Mouse (Mus musculus) heart, embryonic 11.5 days (tissue): ENCODE results near the gene 1700122O11Rik. TPM values are rescaled to one million over a fixed set of nuclear protein-coding genes. Genes with fewer than 3 reads are reported as not detected.

Experiments used
- ATAC-seq: fragments of 200-750 bp; cut with Nextera tagmentation; replicated peaks from 2 replicates; pipeline ENCODE4 v1.8.0; 2017; ENCODE audit warnings: moderate library complexity; ENCODE audit not compliant: insufficient number of reproducible peaks, low FRiP score, low TSS enrichment
- H3K27ac ChIP-seq: fragments of 300-500 bp; sonication (generic); 2 replicates; pipeline ENCODE4 v1.5.1; 2014; ENCODE audit warnings: mild to moderate bottlenecking, low read depth, low read length
- H3K27me3 ChIP-seq: fragments of 300-500 bp; sonication (generic); 2 replicates; pipeline ENCODE4 v1.6.1; 2014; ENCODE audit warnings: mild to moderate bottlenecking, low read length, mixed read lengths; ENCODE audit not compliant: control insufficient read depth, insufficient read depth
- H3K36me3 ChIP-seq: fragments of 300-500 bp; sonication (generic); 2 replicates; pipeline ENCODE4 v1.6.1; 2014; ENCODE audit warnings: mild to moderate bottlenecking, low read length, moderate library complexity, mixed read lengths; ENCODE audit not compliant: control insufficient read depth, insufficient read depth
- H3K4me1 ChIP-seq: fragments of 300-500 bp; sonication (generic); 2 replicates; pipeline ENCODE4 v1.6.1; 2014; ENCODE audit warnings: low read length; ENCODE audit not compliant: control insufficient read depth, insufficient read depth
- H3K4me2 ChIP-seq: fragments of 300-500 bp; sonication (generic); 2 replicates; pipeline ENCODE4 v1.6.1; 2014; ENCODE audit warnings: mild to moderate bottlenecking, moderate library complexity
- H3K4me3 ChIP-seq: fragments of 300-500 bp; sonication (generic); 2 replicates; pipeline ENCODE4 v1.5.1; 2014; ENCODE audit warnings: low read depth, low read length
- H3K9ac ChIP-seq: fragments of 300-500 bp; sonication (generic); 2 replicates; pipeline ENCODE4 v1.6.1; 2014; ENCODE audit warnings: mild to moderate bottlenecking, low read depth, low read length, moderate library complexity
- H3K9me3 ChIP-seq: fragments of 300-500 bp; sonication (generic); replicated peaks from 2 replicates; pipeline ENCODE4 v1.6.1; 2016; ENCODE audit warnings: low read length; ENCODE audit not compliant: control insufficient read depth
- WGBS: fragments of 180-500 bp; shearing (Covaris S2); extraction: QIAGEN DNeasy Blood & Tissue Kit; methylation state at CpG from one replicate; pipeline ENCODE4 v1.1.7; 2014; ENCODE audit not compliant: insufficient replicate concordance; 5-methylcytosine and 5-hydroxymethylcytosine counted together
- polyA plus RNA-seq: library from polyadenylated mRNA; unstranded; fragments of >200 nt; fragmentation: Nextera tagmentation; extraction: Ambion mirVana; gene quantifications from 2 replicates; pipeline ENCODE4 v1.2.1, GENCODE M21; 2014

The 1700122O11Rik gene
- polyA plus RNA-seq, 1 experiment from 2014 or later: not detected

DNA sequence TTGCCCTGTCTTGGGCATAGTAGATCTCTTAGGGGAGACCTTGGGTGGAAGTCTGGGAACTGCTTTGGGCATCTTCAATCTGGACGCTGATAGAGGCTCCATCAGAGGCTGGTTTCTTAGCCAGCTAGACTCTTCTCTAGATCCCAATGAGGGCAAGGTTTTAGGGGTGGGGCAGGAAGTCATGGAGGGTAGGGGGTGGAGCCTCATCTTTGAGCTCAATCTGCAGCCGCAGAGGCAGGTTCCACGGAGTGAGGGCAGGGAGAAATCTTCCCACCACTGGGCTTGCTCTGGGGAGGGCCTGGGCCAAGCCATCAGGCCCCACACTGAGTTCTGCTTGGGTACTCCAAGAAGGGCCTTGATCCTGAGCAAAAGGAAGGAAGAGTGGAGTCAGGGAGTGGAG is 1.2 kb downstream of the 1700122O11Rik start:
- 51% methylated on average over 3 of the region's 3 CpGs for WGBS
- no peak overlapping the region for H3K27ac ChIP-seq
- no peak overlapping the region for H3K4me3 ChIP-seq
- peaks cover 10% of the 10 kb centered on the region; the same call in 1 of the 2 replicates for H3K4me1 ChIP-seq
- ATAC-seq: no peak
- H3K9me3 ChIP-seq: no peaks in the 10 kb centered on the region
- H3K4me2 ChIP-seq: no peak overlapping the region
- no peaks in the 10 kb centered on the region for H3K36me3 ChIP-seq
- H3K9ac ChIP-seq: no peak overlapping the region
- H3K27me3 ChIP-seq: no peaks in the 10 kb centered on the region

DNA sequence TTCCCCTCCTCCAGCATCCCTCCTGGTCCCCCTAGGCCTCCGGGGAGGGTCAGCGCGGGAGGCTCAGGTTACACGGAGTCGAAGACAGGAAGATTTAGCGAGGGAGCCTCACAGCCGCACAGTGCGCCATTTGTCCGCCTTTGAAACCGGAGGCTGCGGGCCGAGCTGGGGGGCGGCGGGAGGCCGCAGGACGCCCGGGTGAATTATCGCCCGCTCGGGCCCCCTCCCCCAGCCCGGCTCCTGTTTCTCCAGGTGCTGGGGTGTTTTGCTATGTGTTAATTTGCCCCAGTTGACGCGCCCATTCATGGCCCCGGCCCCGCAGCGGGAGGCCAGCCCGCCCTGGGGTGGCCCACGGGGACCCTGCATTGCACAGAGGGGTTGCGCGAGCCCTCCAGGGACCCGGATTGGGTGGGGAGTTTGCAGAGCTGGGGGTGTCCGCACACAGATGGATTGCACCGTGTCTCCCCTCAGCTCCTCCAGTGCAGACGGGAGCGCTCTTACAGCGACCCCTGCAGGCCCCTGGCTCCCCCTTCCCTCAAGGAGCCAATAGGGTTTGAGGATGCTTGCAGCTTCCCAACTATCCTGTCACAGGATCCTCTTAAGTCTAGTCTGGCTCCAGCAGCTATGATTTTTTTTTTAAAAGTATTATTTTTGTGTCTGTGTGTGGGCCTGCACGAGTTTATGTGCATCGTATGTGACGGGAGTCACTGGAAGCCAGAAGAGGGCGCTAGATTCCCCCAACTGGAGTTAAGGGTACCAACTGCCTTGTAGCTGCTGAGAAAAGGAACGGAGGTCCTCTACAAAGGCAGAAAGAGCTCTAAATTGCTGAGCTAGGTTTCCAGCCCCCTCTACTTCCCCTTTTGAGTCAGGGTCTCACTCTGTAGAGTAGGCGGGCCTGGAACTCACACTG is 6.3 kb downstream of the 1700122O11Rik start:
- no peaks in the 10 kb centered on the region for H3K27me3 ChIP-seq
- no peaks in the 10 kb centered on the region for H3K9me3 ChIP-seq
- ATAC-seq: peak; percentile 66
- 0 out of 2 replicates have a peak overlapping the region, but pooled peaks have one; percentile 16 for H3K27ac ChIP-seq
- peak overlapping the region; percentile 47 for H3K4me3 ChIP-seq
- H3K4me1 ChIP-seq: peaks cover 38% of the 10 kb centered on the region
- H3K9ac ChIP-seq: peak overlapping the region; percentile 70
- H3K4me2 ChIP-seq: peak overlapping the region; percentile 97
- WGBS: 6% methylated on average over 42 of the region's 42 CpGs
- no peaks in the 10 kb centered on the region for H3K36me3 ChIP-seq

DNA sequence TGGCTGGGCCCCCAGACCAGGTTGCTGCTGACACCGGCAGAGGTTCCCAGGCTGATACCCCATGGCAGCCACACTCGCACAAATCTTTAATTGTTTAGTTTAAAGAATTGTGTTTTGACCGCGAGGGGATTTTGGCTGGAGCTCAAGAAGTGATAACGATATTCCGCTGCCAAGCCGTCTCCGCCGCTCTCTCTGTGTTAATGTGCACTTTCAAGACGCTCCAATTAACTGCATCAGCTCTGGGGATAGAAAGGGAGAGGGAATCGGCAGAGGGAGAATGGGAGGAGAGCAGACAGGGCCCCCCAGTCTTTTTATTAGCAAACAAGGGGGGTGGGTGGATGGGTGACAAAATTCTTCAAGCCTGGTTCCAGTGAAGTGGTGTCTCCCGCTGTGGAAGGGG is 8.9 kb downstream of the 1700122O11Rik start:
- Histone ChIP-seq H3K4me2 (peak overlapping the region; percentile 35), H3K36me3 (no peaks in the 10 kb centered on the region), H3K27me3 (no peaks in the 10 kb centered on the region), H3K9me3 (no peaks in the 10 kb centered on the region), H3K27ac (0 out of 2 replicates have a peak overlapping the region, but pooled peaks have one; percentile 47), H3K9ac (no peak overlapping the region), H3K4me3 (no peak overlapping the region), H3K4me1 (peaks cover 39% of the 10 kb centered on the region)
- no peak for ATAC-seq
- WGBS: 18% methylated on average over 12 of the region's 12 CpGs

DNA sequence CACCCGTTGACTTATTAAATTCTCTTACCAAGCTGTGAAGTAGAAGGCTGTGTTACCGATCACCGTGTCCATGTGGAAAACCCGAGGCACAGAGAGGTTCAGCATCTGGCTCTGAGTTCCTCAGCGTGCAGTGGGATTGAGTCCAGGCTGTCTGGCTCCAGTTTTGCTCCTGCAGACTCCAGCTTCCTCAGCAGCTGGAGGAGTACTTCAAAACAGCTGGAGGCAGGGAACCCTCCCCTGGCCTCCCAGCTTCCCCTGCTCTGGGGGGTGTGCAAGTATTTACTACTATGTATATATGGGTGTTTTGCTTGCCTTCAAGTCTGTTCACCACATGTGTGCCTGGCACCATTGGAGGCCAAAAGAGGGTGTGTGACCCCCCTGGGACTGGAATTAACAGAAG is 9.8 kb downstream of the 1700122O11Rik start:
- Histone ChIP-seq H3K36me3 (no peaks in the 10 kb centered on the region), H3K4me2 (no peak overlapping the region), H3K9ac (no peak overlapping the region), H3K4me1 (peaks cover 42% of the 10 kb centered on the region), H3K27ac (no peak overlapping the region), H3K9me3 (no peaks in the 10 kb centered on the region), H3K4me3 (no peak overlapping the region), H3K27me3 (no peaks in the 10 kb centered on the region)
- no peak for ATAC-seq
- WGBS: 73% methylated on average over 5 of the region's 5 CpGs

DNA sequence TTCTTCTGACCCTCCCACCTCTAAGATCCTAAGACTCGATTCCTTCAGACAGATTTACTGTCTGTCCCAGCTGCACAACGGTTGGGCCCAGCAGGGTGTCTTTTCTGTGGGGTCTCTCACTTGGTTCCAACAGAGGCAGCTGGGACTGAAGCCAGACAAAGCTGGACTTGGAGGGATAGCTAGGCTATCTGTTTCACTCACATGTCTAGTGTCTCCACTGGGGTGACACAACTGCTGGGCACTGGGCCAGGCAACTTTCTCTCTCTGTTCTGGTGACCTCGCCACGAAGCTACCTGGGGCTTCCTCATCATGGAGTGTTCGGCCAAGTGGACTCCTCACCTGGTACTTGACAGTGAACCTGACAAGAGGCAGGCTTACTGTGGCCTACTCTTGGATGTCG is 10.4 kb downstream of the 1700122O11Rik start:
- no peak overlapping the region for H3K27ac ChIP-seq
- 55% methylated on average over 6 of the region's 6 CpGs for WGBS
- no peaks in the 10 kb centered on the region for H3K36me3 ChIP-seq
- no peaks in the 10 kb centered on the region for H3K27me3 ChIP-seq
- H3K4me1 ChIP-seq: peaks cover 47% of the 10 kb centered on the region
- H3K4me2 ChIP-seq: no peak overlapping the region
- ATAC-seq: no peak
- H3K9me3 ChIP-seq: no peaks in the 10 kb centered on the region
- H3K9ac ChIP-seq: no peak overlapping the region
- no peak overlapping the region for H3K4me3 ChIP-seq

DNA sequence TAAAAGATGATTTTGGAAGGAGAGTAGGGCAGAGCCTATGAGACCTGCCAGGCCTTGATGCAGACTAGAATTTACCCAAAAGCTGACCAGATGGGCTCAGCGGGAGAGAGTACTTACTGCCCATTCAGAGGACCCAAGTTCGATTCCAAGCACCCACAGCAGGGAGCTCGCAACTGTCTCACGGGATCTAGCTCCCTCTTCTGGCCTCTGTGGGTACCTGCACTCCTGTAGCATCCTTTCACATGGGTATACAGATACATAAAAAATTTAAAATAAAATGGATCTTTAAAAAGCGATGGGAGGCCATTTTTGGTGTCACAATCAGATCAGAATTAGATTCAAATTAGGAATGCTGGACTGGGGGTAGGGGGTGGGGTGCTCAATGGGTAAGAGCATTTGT is 11.1 kb downstream of the 1700122O11Rik start:
- no peak overlapping the region for H3K9ac ChIP-seq
- no peak overlapping the region for H3K4me2 ChIP-seq
- ATAC-seq: no peak
- H3K27me3 ChIP-seq: no peaks in the 10 kb centered on the region
- H3K27ac ChIP-seq: no peak overlapping the region
- WGBS: 95% methylated on average over 5 of the region's 5 CpGs
- H3K9me3 ChIP-seq: no peaks in the 10 kb centered on the region
- H3K4me3 ChIP-seq: no peak overlapping the region
- H3K4me1 ChIP-seq: peaks cover 51% of the 10 kb centered on the region
- no peaks in the 10 kb centered on the region for H3K36me3 ChIP-seq

DNA sequence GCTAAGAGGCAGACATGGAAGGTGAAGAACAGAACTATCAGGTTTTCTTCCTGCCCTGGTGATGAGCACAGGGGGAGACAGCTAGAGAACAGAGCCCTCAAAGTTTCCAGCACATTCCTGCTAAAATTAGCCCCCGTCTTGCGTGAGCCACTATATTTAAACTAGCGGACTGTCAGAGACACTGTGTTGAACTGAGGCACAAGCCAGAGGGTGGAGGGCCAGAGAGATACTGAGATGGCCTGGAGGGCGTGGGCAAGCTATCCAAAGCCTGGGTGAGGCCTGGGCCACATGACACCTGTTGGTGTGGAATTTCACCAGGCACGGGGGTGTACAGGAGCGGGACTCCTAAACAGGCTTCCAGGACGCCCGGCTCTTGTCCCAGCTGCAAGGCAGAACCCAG is 14.0 kb downstream of the 1700122O11Rik start:
- Histone ChIP-seq H3K4me2 (peak overlapping the region; percentile 25), H3K27me3 (no peaks in the 10 kb centered on the region), H3K4me3 (no peak overlapping the region), H3K9me3 (no peaks in the 10 kb centered on the region), H3K9ac (peak overlapping the region; percentile 22; the same call in 1 of the 2 replicates), H3K36me3 (no peaks in the 10 kb centered on the region), H3K27ac (peak overlapping the region; percentile 81), H3K4me1 (peaks cover 32% of the 10 kb centered on the region)
- peak; percentile 35 for ATAC-seq
- 50% methylated on average over 8 of the region's 8 CpGs for WGBS

DNA sequence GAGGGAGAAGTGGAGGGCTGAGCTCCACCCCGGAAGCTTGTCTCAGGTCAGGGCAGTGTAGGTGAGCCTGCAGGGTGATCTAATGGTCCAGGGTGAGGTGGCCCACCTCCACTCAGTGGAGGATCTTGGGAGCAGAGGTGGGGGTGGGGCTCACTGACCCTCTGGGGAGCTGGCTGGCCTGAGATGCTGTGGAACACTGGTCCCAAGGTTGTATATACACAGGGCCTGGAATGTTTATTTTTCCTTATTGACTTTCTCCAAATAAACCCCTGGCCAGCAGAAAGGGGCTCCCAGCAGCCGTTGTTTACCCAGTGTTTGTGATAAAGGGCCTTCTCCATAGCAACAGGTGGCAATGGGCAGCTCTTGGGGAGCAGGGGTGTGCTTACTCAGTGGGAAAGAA is 18.5 kb downstream of the 1700122O11Rik start:
- peaks cover 27% of the 10 kb centered on the region for H3K4me1 ChIP-seq
- no peaks in the 10 kb centered on the region for H3K9me3 ChIP-seq
- H3K4me3 ChIP-seq: no peak overlapping the region
- ATAC-seq: 0 out of 2 replicates have a peak, but pooled peaks have one; percentile 7
- H3K9ac ChIP-seq: 0 out of 2 replicates have a peak overlapping the region, but pooled peaks have one; percentile 28
- no peaks in the 10 kb centered on the region for H3K27me3 ChIP-seq
- H3K4me2 ChIP-seq: no peak overlapping the region
- no peak overlapping the region for H3K27ac ChIP-seq
- H3K36me3 ChIP-seq: no peaks in the 10 kb centered on the region
- WGBS: 21% methylated on average over 2 of the region's 2 CpGs
